Mouse (Mus musculus) stomach, embryonic 15.5 days (tissue): Measurements from ENCODE around the gene Slc9a3. TPM values are rescaled to one million over a fixed set of nuclear protein-coding genes. Genes with fewer than 3 reads are reported as not detected.

Experiments
- polyA plus RNA-seq: library from polyadenylated mRNA; unstranded; fragments of >200 nt; fragmentation: Nextera tagmentation; extraction: Ambion mirVana; gene quantifications from 2 replicates; pipeline ENCODE4 v1.2.1, GENCODE M21; 2015

The Slc9a3 gene
- polyA plus RNA-seq, 1 experiment from 2014 or later = 0.55 TPM

Other genes with a start within 250 kb of the Slc9a3 start
- 32.8 and 35.9 TPM in 2 replicates for gene Trip13, start 183.7 kb upstream of the Slc9a3 start, polyA plus RNA-seq
- gene Brd9, start 183.6 kb upstream of the Slc9a3 start, polyA plus RNA-seq = 41.7 and 43.9 TPM in 2 replicates
- gene Zdhhc11, start 157.6 kb upstream of the Slc9a3 start, polyA plus RNA-seq = not detected in 2 replicates
- 2.1 and 2.8 TPM in 2 replicates for gene Tppp, start 112.0 kb upstream of the Slc9a3 start, polyA plus RNA-seq
- 11.1 and 11.2 TPM in 2 replicates for gene Cep72, start 59.2 kb upstream of the Slc9a3 start, polyA plus RNA-seq
- gene Exoc3, start 87.3 kb downstream of the Slc9a3 start, polyA plus RNA-seq = 59.6 and 67.2 TPM in 2 replicates
- gene Ahrr, start 170.9 kb downstream of the Slc9a3 start, polyA plus RNA-seq = 0.50 and 0.52 TPM in 2 replicates
- 150 and 153 TPM in 2 replicates for gene Pdcd6, start 196.1 kb downstream of the Slc9a3 start, polyA plus RNA-seq
- 256 and 275 TPM in 2 replicates for gene Sdha, start 228.8 kb downstream of the Slc9a3 start, polyA plus RNA-seq
- gene Ccdc127, start 228.9 kb downstream of the Slc9a3 start, polyA plus RNA-seq = 55.6 and 57.0 TPM in 2 replicates
- not detected in 2 replicates for gene Lrrc14b, start 242.5 kb downstream of the Slc9a3 start, polyA plus RNA-seq